ENCODE assay signal across 1 mouse cellular context in the genomic region with DNA sequence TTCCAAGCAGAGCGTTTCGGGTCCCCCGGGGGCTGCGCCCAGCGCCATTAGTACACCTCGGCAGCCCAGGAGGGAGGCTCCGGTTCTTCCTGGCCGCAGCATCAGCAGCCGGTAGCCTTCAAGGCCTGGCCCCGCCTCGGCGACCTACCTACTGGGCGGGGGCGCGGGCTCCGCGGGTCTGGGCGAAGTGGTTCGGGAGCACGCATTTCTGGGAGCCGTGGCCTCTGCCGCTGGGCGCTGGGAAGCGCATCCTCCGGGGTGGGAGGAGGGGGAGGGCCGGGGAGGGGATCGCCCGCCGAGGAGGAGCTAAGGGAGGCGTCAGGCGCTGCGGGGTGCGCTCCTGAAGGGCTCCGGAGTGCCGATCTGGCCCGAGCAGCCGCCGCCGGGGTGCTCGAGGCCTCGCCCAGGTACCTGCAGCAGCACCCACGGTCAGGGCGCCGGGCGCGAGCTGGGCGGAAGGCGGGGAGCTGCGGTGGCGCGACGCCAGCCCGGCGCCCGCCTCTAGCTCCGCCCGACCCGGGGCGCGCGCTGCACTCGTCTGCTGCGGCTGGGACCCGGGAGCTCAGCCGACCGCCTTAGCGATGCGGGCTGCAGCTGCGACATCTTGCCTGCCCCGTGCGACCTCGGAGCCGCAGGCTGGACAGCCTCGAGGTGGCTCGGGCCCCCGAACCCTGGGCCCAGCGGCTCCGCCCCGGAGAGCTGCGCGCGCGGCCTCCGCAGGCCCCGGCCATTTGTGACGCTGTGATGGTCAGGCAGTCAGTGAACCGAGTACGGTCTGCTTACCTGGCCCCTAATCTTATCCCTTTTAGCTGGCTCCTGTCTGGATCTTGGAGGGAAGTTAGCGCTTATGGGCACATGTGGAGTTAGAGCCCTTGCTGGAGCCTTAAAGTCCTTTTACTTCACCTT.
TF ChIP-seq lines count a peak whose summit lies in the region.

Gene Ncoa7, minus strand, starts transcription at position 646 of the 906 bp plus-strand sequence.

TF ChIP-seq in MEL, 35 proteins besides CTCF, POLR2A, EP300 and RAD21 (continued from another document):
- TF ChIP-seq NELFE (IDR thresholded peaks at IDR 0.05; ENCODE audit: low read depth, low read length): peak; percentile 55
- no peak for TF ChIP-seq ZKSCAN1 (IDR thresholded peaks at IDR 0.05; ENCODE audit: low read depth, low read length)
- TF ChIP-seq UBTF (IDR thresholded peaks at IDR 0.05; ENCODE audit: borderline replicate concordance, insufficient read depth, low read depth, low read length): 0 out of 2 replicates have a peak, but pooled peaks have one; percentile 80
- 0 out of 2 replicates have a peak, but pooled peaks have one; percentile 42 for TF ChIP-seq MAZ (IDR thresholded peaks at IDR 0.05; ENCODE audit: low read depth, low read length)
- TF ChIP-seq ZNF384 (IDR thresholded peaks at IDR 0.05; ENCODE audit: low read depth, low read length): no peak
- TF ChIP-seq MYB (IDR thresholded peaks at IDR 0.05; ENCODE audit: low read depth, low read length): no peak
- no peak for TF ChIP-seq MYC (IDR thresholded peaks at IDR 0.05; ENCODE audit: low read depth, low read length)
- no peak for TF ChIP-seq MAFK (IDR thresholded peaks at IDR 0.05; ENCODE audit: borderline replicate concordance, low read depth, low read length)
- TF ChIP-seq GABPA (IDR thresholded peaks at IDR 0.05; ENCODE audit: low read depth, low read length): no peak
- no peak for TF ChIP-seq CHD2 (IDR thresholded peaks at IDR 0.05; ENCODE audit: low read length)
- TF ChIP-seq POLR2AphosphoS2 (IDR thresholded peaks at IDR 0.05; ENCODE audit: low read length): no peak
- TF ChIP-seq POLR2AphosphoS5 (IDR thresholded peaks at IDR 0.05; ENCODE audit: borderline replicate concordance, low read depth, low read length): no peak
- peak; percentile 55 for TF ChIP-seq NRF1 (IDR thresholded peaks at IDR 0.05; ENCODE audit: insufficient read depth, low read depth, low read length, poor library complexity, severe bottlenecking)
- no peak for TF ChIP-seq TBP (IDR thresholded peaks at IDR 0.05; ENCODE audit: low read depth, low read length)
- no peak for TF ChIP-seq USF2 (IDR thresholded peaks at IDR 0.05; ENCODE audit: borderline replicate concordance in 1 of 2, insufficient read depth in 1 of 2, low read depth in 1 of 2, low read length in 2 of 2)
- TF ChIP-seq E2F4 (IDR thresholded peaks at IDR 0.05; ENCODE audit: borderline replicate concordance, low read depth, low read length): no peak
